Mouse (Mus musculus): ENCODE measurements around the gene Shroom3. TPM values are rescaled to one million over a fixed set of nuclear protein-coding genes. Genes with fewer than 3 reads are reported as not detected.

The Shroom3 gene
- total RNA-seq, 2 experiments from 2014 or later: 3.3 to 3.4 TPM

DNA sequence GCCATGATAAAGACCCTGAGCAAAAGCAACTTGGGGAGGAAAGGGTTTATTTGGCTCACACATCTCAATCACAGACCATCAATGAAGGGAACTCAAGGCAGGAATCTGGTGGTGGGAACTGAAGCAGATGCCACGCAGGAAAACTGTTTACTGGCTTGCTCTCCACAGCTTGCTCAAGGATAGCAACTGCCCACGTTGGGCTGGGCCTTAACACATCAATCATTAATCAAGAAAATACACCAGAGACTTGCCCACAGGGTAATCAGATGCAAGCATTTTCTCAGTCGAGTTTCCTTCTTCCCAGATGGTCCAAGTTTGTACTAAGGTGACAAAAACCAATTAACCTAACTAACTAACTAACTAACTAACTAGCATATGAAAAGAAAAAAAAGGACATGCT is 187.8 kb downstream of the Shroom3 start:
- intact Hi-C loops (cut with DNase I): no loop called here

DNA sequence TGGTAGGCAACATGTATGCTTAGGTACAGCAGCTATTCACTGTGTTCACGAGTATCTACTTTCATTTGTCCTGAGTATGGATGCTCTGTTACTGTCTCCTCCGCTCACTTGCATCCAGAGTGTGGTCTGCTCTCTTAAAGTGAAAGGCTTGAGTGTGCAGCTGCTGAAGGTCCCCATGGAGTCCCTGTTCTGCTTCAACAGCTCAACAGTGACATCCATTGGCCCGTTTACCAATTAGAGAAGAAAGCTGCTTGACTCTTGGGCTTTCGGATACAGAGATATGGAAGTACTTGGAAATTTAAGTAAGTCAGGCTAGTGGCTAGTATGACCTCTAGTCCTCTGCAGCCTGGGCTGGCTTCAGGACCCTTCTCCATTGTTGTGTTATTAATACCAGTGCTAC is 188.9 kb downstream of the Shroom3 start:
- DNase-seq (ENCODE audit: low spot score in 2 of 2): no peak
- intact Hi-C loops (cut with DNase I): loop anchor here (1.0 kb wide), 1 partner anchor 144 kb away; no protein-coding TSS in a partner anchor

More for the DNA sequence above, 187.8 kb downstream of the Shroom3 start:
- no peak for DNase-seq (ENCODE audit: low spot score in 2 of 2)

DNA sequence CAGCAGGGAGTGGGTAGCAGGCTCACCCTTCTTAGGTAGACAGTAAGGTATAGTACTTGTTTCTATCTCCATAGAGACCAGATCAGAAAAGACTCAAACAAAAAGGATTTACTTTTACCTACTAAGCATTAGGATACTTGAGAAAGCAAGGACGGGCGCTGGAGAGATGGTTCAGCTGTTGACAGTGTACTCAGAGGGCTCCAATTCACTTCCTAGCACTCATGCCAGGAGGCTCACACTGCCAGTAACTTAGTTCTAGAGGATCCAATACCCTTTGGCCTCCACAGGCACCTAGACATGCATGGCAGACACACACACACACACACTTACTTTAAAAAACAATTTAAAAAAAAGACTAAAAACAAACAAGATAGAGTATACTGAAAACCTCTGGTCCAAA is 189.8 kb downstream of the Shroom3 start:
- intact Hi-C loops (cut with DNase I): loop anchor here (1.0 kb wide), 1 partner anchor 145 kb away; no protein-coding TSS in a partner anchor
- no peak for DNase-seq (ENCODE audit: low spot score in 2 of 2)

DNA sequence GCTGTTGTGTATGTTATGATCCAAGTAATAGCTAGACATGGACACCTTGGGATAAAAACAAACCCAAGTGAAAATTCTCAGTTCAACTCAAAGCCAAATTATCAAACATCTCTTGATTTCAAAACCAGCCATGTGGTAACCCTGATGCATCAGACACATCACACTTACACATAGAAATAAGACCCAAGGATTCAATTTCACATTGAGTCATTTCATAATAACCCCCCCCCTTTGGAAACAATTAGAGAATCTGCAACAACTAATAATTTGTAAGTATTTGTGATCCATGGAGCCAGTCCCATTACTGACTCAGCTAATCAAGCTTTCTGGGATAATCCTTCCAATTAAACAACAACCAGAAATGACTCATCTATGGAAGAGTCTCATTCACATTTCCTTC is 190.3 kb downstream of the Shroom3 start:
- intact Hi-C loops (cut with DNase I): no loop called here
- DNase-seq (ENCODE audit: low spot score in 2 of 2): no peak

DNA sequence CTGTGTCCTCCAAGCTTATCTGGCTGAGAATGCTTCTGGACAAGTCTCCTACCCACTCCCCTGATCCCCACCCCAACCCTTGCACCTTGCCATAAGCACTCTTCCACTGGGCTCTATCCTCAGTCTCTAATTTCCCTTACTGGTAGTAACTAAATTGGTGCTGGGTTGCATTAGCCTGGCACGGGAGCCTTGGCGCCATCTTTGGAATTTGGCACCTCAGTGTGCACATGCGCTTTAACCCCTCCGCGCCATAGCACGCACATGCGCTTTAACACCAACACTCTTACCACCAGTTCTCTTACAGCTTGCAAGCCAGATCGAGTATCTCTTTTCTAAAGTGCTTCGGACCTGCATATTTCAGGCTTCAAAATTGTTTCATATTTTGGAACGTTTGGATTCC is 192.6 kb downstream of the Shroom3 start:
- intact Hi-C loops (cut with DNase I): no loop called here
- DNase-seq (ENCODE audit: low spot score in 2 of 2): no peak

DNA sequence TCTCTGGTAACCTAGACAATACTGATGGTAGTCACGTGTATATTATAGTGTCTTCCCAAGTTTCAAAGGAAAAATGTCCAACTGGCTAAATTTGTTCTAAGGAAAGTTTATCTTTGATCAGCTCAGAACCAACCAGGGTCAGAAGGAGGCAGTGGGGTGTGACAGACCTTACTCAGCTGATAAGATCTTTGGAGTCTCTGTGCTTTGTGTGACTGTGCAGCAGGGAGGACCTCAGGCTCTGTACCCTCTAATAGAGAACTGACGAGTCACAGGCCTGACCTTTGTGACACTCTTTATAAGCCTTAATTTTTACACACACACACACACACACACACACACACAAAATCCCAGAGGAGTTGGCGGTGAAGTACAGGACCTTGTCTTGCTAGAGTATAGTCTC is 193.9 kb downstream of the Shroom3 start:
- DNase-seq (ENCODE audit: low spot score in 2 of 2): no peak
- intact Hi-C loops (cut with DNase I): no loop called here

DNA sequence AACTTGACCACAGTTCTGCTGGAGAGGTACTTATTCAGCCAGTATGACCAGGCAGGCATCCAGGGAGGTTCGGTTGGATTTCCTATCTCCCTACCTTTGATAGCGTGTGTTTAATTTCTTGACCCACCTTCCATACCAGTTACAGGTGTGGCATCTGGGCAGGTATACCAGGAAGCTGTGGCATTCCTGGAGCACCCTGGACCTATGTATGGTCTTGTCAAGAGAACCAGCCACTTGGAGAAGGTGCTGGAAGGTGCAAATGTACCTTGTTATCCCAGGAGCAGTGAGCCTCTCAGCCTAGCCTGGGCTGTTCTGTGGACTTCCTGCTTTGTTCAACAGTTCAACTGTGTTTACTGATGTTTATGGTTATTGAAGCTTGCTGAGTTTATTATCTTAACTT is 197.2 kb downstream of the Shroom3 start:
- intact Hi-C loops (cut with DNase I): no loop called here
- no peak for DNase-seq (ENCODE audit: low spot score in 2 of 2)

DNA sequence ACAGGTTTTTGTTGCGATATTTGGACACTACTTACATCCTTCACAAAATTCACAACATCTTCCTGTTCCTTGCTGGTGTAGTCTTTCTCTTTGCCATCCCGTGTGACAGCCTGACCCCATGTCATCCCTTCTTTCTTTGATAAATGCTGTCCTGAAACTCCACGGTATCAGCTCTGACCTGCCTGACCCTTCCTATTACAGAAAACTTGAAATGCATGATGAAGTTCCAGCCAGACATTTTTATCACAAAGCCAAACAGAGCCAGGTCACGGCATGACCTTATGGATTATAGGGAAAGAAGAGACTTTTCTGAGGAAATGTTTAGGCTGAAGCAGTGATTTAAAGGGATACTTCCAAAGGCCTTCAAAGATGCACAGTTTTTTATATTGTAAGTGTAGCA is 197.7 kb downstream of the Shroom3 start:
- intact Hi-C loops (cut with DNase I): no loop called here
- DNase-seq (ENCODE audit: low spot score in 2 of 2): no peak

DNA sequence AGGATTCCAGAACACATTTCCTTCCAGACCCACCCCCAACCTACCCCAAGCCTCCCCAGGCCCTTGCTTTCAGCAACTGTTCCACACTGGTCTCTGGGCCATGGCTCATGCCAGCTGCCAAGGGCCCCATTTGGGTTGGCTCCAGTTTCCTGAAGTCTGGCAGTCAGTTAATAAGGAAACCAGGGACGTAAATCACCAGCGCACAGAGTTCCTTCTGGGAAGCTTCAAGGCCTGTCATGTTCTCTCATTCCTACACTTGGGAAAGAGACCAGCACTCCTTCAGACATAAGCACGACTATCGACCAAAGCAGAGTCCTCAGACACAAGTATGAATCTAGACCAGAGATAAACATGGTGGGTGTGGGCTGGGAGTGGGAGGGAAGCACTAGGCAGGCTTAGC is 202.9 kb downstream of the Shroom3 start:
- no peak for DNase-seq (ENCODE audit: low spot score in 2 of 2)
- intact Hi-C loops (cut with DNase I): no loop called here

DNA sequence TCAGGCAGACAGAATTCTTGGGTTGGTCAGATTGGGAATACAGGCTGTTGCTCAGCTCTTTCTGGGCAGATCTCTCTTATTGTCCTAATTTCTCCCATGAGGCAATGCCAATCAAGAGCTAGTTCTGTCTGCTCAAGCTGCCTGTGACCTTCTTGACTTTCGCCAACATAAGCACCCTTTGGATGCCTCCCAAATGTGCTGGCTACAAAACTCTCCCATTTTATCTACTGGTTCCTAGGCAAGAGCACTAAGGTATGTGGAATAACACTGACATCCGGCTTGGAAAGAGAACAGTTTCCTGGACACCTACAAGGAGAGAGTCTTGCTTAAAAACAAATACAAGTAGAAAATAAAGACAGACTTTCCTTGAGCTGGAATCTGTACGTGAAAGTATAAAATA is 204.3 kb downstream of the Shroom3 start:
- DNase-seq (ENCODE audit: low spot score in 2 of 2): no peak
- intact Hi-C loops (cut with DNase I): no loop called here

DNA sequence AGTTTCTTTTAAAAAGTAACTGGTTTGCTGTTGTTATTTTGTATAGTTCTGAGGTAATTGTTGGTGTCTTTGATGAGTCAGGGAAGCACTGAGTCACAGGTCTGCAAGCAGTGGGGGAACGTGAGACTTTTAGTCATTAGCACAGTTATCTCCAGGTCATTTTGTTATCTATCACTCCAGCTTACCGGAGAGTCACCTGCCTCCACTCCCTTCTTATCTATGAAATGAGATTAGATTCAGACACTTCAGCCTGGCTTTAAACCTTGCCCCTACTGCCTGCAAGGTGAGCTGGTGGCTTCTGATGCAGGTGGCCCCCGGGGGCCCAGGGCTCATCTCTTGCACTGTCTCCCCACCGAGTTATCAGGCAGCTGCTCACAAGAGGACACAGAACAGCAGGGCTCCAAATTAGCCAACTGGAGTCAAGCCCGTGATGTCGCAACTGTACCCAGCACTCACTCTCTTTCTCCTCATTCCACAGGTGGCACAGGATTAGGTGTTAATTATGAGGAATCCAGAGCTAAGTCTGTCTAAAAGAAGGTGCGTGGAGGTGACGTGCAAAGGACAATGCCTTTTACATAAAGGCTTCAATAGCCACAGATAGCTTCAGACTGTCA is 205.5 kb downstream of the Shroom3 start:
- intact Hi-C loops (cut with DNase I): no loop called here
- DNase-seq (ENCODE audit: low spot score in 2 of 2): no peak

DNA sequence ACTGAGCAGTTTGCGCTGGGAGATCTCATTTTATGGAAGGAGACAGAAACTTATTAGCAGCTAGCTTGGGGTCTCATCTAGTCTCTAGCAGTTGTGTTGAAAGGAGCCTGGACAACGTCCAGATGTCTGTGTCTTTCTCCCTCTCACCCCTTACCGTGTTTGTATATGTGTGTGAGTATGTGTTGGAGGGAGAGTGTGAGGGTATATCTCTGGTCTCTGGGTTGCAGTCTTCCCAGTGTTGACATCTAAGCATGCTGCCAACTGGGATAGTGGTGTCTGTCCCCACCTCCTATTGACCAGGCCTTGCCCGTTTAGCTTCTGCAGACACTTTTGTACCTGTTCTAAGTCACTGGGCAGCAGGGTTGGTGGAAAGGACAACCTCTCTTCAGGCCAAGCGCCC is 207.7 kb downstream of the Shroom3 start:
- no peak for DNase-seq (ENCODE audit: low spot score in 2 of 2)
- intact Hi-C loops (cut with DNase I): no loop called here

DNA sequence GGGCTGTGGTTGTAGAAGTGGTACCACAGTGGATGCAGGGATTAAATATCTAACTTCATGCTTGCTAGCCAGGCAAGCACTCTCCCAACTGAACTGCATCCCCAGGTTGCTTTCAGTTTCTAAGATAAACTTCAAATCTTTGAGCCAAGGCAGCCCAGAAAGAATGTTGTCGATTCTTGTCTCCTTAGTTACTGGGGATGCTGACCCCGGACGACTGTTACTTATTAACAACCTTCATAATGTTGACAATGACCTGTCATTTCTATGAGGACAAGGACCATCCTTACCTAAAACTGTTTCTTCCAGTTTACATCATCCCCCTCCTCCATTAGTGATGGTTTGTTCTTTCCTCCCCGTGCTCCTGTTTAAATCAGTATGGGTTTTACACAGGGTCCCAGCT is 210.0 kb downstream of the Shroom3 start:
- intact Hi-C loops (cut with DNase I): no loop called here

DNA sequence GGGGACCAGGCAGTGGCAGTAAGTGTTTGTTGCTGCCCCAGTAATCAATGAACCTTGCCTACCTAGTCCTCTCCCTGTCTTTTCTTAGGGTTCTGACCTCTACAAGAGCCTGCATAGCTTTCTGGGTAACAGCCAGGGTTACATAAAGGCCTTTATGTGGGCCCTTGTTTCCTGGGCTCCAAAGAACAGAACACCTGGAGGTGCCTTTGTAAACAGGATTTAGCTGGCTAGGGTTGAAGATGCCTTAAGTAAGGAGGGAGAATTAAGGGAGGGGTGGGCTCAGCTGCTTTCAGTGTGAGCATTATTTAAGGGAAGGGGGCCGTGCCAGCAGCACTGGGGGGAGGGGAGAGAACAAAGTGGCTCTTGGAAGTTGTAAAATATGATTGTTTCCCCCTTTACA is 210.5 kb downstream of the Shroom3 start:
- DNase-seq (ENCODE audit: low spot score in 2 of 2): no peak
- intact Hi-C loops (cut with DNase I): no loop called here

More for the DNA sequence above, 210.0 kb downstream of the Shroom3 start:
- no peak for DNase-seq (ENCODE audit: low spot score in 2 of 2)

DNA sequence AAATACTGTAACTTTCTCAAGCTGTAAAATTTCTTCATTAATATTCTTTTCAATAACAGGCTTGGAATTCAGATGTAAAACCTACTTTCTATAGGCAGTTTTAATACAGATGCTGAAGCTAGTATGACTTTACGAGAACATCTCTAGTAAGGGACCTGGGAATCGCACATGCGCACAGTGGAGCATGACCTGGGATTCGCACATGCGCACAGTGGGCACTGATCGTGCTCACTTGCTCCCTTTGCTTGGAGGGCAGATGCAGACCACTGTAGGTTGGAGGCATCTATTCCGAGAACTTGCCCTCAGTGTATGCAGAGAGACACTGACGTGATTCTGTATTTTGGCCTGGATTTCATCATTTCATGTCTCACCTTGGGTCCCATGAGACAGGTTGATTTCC is 212.6 kb downstream of the Shroom3 start:
- DNase-seq (ENCODE audit: low spot score in 2 of 2): no peak
- intact Hi-C loops (cut with DNase I): no loop called here

DNA sequence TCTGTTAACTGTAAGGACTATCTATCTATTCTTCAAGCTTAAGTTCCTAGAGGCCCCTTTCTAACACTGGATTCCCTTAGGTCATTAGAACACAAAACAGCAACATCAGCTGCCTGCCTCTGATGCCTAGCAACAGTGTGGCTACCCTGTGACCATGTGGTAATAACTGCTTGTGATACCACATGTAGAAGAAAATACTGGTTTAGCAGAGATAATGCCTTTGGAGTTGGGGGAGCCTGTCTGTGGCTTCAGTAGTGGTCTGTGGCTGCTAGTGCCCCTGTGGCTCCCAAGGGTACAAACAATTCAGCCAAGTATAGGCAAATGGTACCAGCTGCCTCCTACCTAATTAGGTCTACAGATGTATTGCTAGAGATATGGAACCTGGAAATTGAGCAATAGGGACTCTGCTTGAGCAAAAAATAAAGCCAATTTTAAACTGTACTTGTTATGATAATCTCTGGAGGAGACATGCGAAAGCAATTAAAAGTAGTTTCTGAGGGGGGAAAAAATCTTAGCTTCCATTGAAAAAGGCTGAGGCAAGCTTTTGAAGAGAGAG is 213.6 kb downstream of the Shroom3 start:
- no peak for DNase-seq (ENCODE audit: low spot score in 2 of 2)

DNA sequence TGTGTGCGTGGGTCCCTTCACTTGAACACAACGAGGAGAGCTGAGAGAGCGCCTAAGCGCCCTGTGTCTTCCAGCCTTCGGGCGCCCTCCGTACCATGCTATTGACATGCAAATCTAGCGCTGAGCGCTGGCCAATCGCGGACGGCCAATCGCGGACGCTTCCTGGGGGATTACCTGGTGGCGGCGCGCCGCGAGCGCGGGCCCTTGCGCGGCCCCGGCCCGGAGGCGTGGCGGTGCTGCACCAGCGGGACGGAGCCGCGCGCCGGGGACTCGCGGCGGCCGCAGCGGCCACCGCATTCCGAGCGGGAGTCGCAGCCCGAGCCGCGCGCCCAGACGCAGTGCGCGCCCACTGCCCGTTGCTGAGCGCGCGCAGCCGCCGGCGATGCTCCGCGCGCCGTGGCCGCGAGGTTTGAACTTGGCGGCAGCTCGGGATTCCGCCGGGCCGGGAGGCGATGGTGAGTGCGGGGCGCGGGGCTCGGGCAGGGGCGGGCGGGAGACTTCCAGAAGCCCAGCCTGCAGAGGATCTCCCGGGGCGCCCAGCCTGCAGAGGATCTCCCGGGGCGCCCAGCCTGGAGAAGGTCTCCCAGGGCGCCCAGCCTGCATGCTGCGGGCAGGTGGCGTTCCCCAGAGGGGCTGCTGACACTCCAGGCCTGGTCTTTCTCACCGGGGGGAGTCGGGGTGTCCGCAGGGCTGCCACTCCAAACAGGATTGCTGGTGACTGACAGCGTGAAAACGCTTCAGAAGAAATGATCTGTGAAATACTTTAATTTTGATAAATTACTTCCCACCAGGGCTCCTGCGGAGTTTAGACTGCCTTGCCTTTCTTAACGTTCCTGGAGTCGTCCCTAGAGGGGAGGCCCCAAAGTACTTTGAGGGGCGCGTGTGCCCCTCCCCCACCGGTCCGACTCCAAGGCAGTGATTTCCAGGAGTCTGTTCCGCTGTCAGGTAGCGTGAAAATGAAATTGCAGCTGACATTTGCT is 214.8 kb downstream of the Shroom3 start:
- intact Hi-C loops (cut with DNase I): no loop called here

More for the DNA sequence above, 213.6 kb downstream of the Shroom3 start:
- intact Hi-C loops (cut with DNase I): no loop called here

DNA sequence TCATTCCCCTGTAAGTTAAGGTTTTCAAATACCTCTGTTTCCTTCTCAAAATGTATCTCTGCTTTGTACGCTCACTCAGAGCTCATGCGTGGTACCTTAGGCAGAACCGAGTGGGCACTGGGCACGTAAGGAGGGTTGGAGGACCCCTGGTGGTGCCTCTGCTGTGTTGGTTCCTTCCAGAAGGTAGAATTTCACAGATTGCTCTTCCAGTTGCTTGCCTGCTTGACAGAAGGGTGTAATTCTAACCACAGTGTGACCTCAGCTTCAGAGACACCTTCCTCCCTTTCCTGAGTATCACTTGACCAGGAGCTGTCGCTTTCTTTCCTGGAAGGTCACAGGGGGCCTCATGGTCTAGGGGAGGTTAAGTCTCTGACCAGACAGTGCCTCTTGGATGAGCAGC is 217.2 kb downstream of the Shroom3 start:
- no peak for DNase-seq (ENCODE audit: low spot score in 2 of 2)
- intact Hi-C loops (cut with DNase I): no loop called here

More for the DNA sequence above, 214.8 kb downstream of the Shroom3 start:
- peak; percentile 71 to 76 for DNase-seq (ENCODE audit: low spot score in 2 of 2)

DNA sequence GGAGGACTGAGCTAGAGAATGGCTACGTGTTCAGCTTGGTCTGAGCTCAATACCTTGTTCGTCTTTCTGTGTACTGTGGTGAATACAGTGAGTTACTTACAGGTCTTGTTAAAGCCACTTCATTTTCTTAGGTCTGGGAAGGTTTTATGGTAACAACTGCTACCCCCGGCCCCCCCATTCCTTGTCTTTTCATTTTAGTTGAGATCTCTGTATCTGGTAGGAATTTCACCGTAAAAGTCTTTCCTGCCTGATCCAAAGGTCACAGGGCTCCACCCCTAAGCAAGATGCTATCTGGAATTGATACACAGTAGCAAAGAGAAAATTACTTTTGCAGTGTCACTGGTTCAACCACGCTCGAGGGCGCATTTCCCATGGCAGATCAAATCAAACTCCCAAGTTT is 218.6 kb downstream of the Shroom3 start:
- intact Hi-C loops (cut with DNase I): no loop called here
- DNase-seq (ENCODE audit: low spot score in 2 of 2): no peak

DNA sequence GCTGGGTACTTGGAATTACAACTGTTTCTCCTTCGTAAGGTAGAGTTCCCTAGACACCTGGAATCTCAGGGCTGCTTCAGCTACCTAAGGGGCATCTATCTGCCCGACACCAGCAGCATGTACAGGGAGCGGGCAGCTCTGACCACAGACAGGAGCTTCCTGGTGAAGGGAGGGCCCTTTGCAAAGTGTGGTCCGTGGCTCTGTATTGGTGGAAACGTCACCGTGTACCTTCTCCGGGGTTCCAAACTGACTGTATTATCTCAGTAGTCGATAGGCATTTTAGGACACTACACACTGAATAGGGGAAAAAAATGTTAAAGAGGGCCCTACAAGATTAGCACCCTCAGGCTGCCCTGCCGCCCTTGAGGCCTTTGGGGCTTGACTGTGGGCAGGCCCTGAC is 221.9 kb downstream of the Shroom3 start:
- intact Hi-C loops (cut with DNase I): no loop called here
- DNase-seq (ENCODE audit: low spot score in 2 of 2): no peak

DNA sequence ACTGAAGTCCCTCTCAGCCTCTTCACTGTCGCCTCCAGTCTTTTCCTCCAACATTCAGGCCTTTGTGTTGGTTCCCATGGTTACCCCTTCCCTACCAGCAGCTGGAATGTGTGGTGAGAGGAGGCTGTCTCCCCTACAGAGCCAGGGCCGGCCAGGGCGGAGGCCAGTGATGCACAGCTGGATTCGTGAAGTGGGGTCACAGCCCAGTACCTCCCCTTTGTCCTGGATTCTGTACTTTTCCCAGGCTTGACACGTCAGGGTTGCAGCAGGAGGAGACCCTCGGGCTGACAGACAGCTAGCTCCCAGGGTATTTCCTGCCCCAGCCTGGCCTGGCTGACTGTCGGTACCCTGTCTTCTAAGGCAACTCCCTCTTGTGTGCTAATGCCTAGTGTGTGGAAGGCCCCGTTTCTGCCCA is 222.4 kb downstream of the Shroom3 start:
- intact Hi-C loops (cut with DNase I): no loop called here
- peak in 1 of 2 experiments; percentile 24 for DNase-seq (ENCODE audit: low spot score in 2 of 2)

All from left cerebral cortex, postnatal 36 days (tissue).